Mouse (Mus musculus) hindbrain, embryonic 15.5 days (tissue): ENCODE results near the gene Ssx9. TPM values are rescaled to one million over a fixed set of nuclear protein-coding genes. Genes with fewer than 3 reads are reported as not detected.
"Not testable (repeated sequence)": the region's sequence is repeated elsewhere in the genome, so short reads cannot be mapped to it uniquely, and the experiment has no call there.

Experiments
- ATAC-seq: fragments of 200-750 bp; cut with Nextera tagmentation; 2 replicates; pipeline ENCODE4 v1.8.0; 2017; ENCODE audit warnings: low read depth, moderate number of reproducible peaks, moderate TSS enrichment; ENCODE audit not compliant: low FRiP score
- H3K27ac ChIP-seq: fragments of 300-500 bp; sonication (generic); replicated peaks from 2 replicates; pipeline ENCODE4 v1.5.1; 2015; ENCODE audit warnings: mild to moderate bottlenecking, inconsistent platforms
- H3K27me3 ChIP-seq: fragments of 300-500 bp; sonication (generic); 2 replicates; pipeline ENCODE4 v1.6.1; 2015; ENCODE audit warnings: control low read depth, inconsistent platforms
- H3K36me3 ChIP-seq: fragments of 300-500 bp; sonication (generic); 2 replicates; pipeline ENCODE4 v1.6.1; 2015; ENCODE audit warnings: control low read depth, inconsistent platforms
- H3K4me1 ChIP-seq: fragments of 300-500 bp; sonication (generic); replicated peaks from 2 replicates; pipeline ENCODE4 v1.6.1; 2015; ENCODE audit warnings: control low read depth, inconsistent platforms
- H3K4me2 ChIP-seq: fragments of 300-500 bp; sonication (generic); 2 replicates; pipeline ENCODE4 v1.6.1; 2015; ENCODE audit warnings: moderate library complexity, mild to moderate bottlenecking, inconsistent platforms
- H3K4me3 ChIP-seq: fragments of 300-500 bp; sonication (generic); 2 replicates; pipeline ENCODE4 v1.5.1; 2015; ENCODE audit warnings: mild to moderate bottlenecking, inconsistent platforms
- H3K9ac ChIP-seq: fragments of 300-500 bp; sonication (generic); 2 replicates; pipeline ENCODE4 v1.6.1; 2015; ENCODE audit warnings: inconsistent platforms
- H3K9me3 ChIP-seq: fragments of 300-500 bp; sonication (generic); 2 replicates; pipeline ENCODE4 v1.6.1; 2016; ENCODE audit warnings: control low read depth, inconsistent platforms
- WGBS: fragments of 180-500 bp; shearing (Covaris S2); methylation state at CpG from one replicate; pipeline ENCODE4 v1.1.7; 2015; 5-methylcytosine and 5-hydroxymethylcytosine counted together
- polyA plus RNA-seq: library from polyadenylated mRNA; unstranded; fragments of >200 nt; fragmentation: Nextera tagmentation; extraction: Ambion mirVana; gene quantifications from 2 replicates; pipeline ENCODE4 v1.2.1, GENCODE M21; 2015

Ssx9 gene
- not detected in 2 replicates for polyA plus RNA-seq

DNA sequence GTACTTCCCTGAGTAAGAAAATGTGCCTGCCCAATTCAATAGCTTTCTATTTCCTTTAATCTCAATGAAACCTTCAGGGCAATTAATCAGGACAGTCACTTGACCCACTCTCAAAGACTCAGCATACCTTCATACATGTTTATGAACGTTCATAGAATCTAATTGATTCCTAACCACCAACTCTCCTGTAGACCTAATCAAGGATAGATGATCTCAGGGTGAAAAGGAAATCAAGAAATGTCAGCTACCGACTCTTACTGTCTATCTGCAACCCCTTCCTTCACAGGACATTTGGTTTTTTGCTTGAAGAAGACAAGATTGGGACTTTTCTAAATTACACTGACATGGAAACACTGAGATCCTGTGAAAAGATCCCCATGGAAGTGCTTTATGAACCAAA lies at the start of gene Ssx9:
Ssx9 (plus strand) TSS at position 301 of the 400 bp plus-strand sequence.
- ATAC-seq, H3K4me2 ChIP-seq: not testable (repeated sequence)

DNA sequence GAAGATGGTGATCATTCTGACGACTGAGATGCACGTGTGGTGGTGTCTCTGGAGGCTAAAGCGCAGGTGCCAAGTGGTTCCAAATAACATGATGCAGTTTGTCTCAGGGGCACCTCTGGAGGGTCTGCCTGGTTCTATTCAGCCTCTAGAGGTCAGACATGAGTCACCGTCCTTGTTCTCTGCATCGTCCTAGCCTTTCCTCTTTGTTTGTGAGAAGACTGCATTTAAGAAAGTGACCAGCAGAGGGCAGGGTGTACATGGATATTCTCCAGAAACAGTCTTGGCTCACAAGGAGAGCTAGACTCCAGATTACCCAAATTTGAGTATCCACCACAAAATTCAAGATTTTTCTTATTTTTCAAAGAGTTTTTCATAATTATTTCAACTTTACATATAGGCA lies 15.3 kb upstream of the Ssx9 start:
- ATAC-seq: no peak
- 51% methylated on average over 5 of the region's 5 CpGs for WGBS
- H3K9ac ChIP-seq: no peak overlapping the region
- H3K4me3 ChIP-seq: no peak overlapping the region
- no peak overlapping the region for H3K27ac ChIP-seq
- H3K4me1 ChIP-seq: no peaks in the 10 kb centered on the region
- no peaks in the 10 kb centered on the region for H3K9me3 ChIP-seq
- H3K4me2 ChIP-seq: no peak overlapping the region
- no peaks in the 10 kb centered on the region for H3K36me3 ChIP-seq
- H3K27me3 ChIP-seq: no peaks in the 10 kb centered on the region

More for the DNA sequence above, at the start of gene Ssx9:
- not testable (repeated sequence) for H3K4me1 ChIP-seq, H3K4me3 ChIP-seq, H3K36me3 ChIP-seq, H3K27ac ChIP-seq, H3K9me3 ChIP-seq, H3K27me3 ChIP-seq, H3K9ac ChIP-seq
- 68% methylated on average over 2 of the region's 2 CpGs for WGBS

DNA sequence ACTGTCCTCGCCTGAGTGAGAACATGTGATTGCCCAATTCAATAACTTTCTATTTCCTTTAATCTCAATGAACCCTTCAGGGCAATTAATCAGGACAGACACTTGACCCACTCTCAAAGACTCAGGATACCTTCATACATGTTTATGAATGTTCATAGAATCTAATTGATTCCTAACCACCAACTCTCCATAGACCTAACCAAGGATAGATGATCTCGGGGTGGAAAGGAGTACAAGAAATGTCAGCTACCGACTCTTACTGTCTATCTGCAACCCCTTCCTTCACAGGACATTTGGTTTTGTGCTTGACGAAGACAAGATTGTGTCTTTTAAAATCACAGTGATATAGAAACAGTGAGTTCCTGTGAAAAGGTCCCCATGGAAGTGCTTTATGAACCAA lies 55.2 kb downstream of the Ssx9 start, which contains the start of gene Ssxb5:
Ssxb5 (plus strand) TSS at position 301 of the 400 bp plus-strand sequence.
- not testable (repeated sequence) for ATAC-seq, H3K4me1 ChIP-seq, H3K36me3 ChIP-seq, H3K9me3 ChIP-seq, H3K4me2 ChIP-seq, H3K9ac ChIP-seq, H3K27ac ChIP-seq, H3K27me3 ChIP-seq, H3K4me3 ChIP-seq
- WGBS: 86% methylated on average over 4 of the region's 4 CpGs

Other genes with a start within 250 kb of the Ssx9 start
- not detected in 2 replicates for gene Gm14459, start 223.5 kb upstream of the Ssx9 start, polyA plus RNA-seq
- not detected in 2 replicates for gene Ssxb6, start 200.2 kb upstream of the Ssx9 start, polyA plus RNA-seq
- not detected in 2 replicates for gene Ssxb3, start 156.6 kb upstream of the Ssx9 start, polyA plus RNA-seq
- not detected in 2 replicates for gene Ssxb8, start 57.6 kb upstream of the Ssx9 start, polyA plus RNA-seq
- gene Ssxb5, start 55.3 kb downstream of the Ssx9 start, polyA plus RNA-seq: not detected in 2 replicates
- not detected in 2 replicates for gene Gm6592, start 95.6 kb downstream of the Ssx9 start, polyA plus RNA-seq
- not detected in 2 replicates for gene Gm5751, start 125.8 kb downstream of the Ssx9 start, polyA plus RNA-seq
- gene B630019K06Rik, start 143.9 kb downstream of the Ssx9 start, polyA plus RNA-seq: 26.2 and 28.8 TPM in 2 replicates
- gene Fthl17b, start 214.5 kb downstream of the Ssx9 start, polyA plus RNA-seq: not detected in 2 replicates
- not detected in 2 replicates for gene Fthl17c, start 228.1 kb downstream of the Ssx9 start, polyA plus RNA-seq
- gene Fthl17d, start 238.3 kb downstream of the Ssx9 start, polyA plus RNA-seq: not detected in 2 replicates